Mouse (Mus musculus): ENCODE results near the gene Fam163b. TPM values are rescaled to one million over a fixed set of nuclear protein-coding genes. Genes with fewer than 3 reads are reported as not detected.

Fam163b gene
- not detected in 2 replicates for polyA plus RNA-seq (2012; ENCODE audit: insufficient read depth, insufficient read length, missing spikeins)

DNA sequence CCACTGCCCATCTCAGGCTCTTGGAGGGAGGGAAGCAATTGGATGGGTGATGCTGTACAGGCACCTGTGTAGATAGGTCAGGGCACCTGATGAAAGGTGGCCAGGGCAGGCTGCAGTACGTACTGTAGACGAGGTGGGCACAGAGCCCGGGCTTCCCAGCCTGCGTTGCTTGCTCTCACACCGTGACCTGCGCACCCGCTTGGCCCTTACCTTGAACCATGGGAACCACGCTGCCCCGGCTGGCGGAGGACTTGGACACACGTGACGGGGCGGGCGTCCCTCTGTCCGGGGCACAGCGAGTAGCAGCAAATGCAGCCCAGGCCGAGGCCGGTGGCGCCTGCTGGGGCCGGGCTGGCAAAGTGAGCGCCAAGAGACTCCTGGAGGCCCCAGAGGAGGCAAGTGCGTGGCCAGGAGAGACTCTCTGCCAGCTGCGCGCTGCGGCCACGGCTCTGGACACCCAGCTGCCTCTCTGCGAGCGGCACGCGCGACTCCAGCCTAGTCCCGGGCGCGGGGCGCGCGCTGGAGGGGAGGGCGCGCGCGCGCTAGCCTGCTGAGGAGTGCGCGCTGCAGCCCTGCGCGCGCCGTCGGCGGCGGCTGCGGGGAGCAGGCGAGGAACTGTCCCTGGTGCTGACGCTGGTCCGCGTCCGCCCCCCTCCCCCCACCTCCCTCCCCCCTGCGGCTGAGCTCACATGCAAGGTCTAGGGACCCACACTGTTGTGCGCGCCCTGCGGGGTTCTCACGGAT lies at the start of gene Fam163b:
Gene Fam163b (minus strand): TSS at position 542 of the 744 bp plus-strand sequence.
- Histone ChIP-seq H3K27ac (ENCODE audit: insufficient read depth, low read depth, low read length) (no peak within 1 kb of the TSS), H3K4me1 (ENCODE audit: control insufficient read depth, insufficient read depth, low read length) (no peaks in the 10 kb centered on the region), H3K4me3 (ENCODE audit: insufficient read depth, low read length) (no peak within 1 kb of the TSS)
- no peak for TF ChIP-seq POLR2A (IDR thresholded peaks at IDR 0.05; ENCODE audit: borderline replicate concordance, low read depth, low read length)
- no peak for TF ChIP-seq CTCF (IDR thresholded peaks at IDR 0.05; ENCODE audit: low read depth, low read length)

DNA sequence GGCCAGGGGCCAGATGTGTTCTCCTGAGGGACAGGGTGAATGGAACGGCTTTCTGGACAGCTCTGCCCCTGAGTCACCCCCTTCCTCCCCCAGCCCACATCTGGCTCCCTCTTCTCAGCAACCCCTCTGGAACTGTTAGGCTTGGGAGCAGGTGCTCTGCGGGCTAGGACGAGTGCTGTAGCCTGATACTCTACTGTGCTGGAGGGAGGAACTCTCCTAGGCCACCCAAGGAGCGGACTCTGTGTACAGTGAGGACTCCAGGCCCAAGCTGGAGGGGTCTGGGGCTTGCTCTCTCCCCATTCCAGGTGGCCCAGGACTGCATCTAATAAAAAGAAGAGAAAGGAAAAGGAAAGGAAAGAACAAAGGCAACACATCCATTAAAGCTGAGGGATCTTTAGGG lies 47.7 kb upstream of the Fam163b start:
- Histone ChIP-seq H3K27ac (ENCODE audit: insufficient read depth, low read depth, low read length) (no peak overlapping the region), H3K4me1 (ENCODE audit: control insufficient read depth, insufficient read depth, low read length) (no peaks in the 10 kb centered on the region), H3K4me3 (ENCODE audit: insufficient read depth, low read length) (no peak overlapping the region)
- no peak for TF ChIP-seq POLR2A (IDR thresholded peaks at IDR 0.05; ENCODE audit: borderline replicate concordance, low read depth, low read length)

- H3K4me3 ChIP-seq (ENCODE audit: insufficient read depth, low read length), result no peak overlapping the region
- H3K4me1 ChIP-seq (ENCODE audit: control insufficient read depth, insufficient read depth, low read length), result no peaks in the 10 kb centered on the region
- TF ChIP-seq CTCF (IDR thresholded peaks at IDR 0.05; ENCODE audit: low read depth, low read length) (no peak), POLR2A (IDR thresholded peaks at IDR 0.05; ENCODE audit: borderline replicate concordance, low read depth, low read length) (no peak)
- no peak overlapping the region for H3K27ac ChIP-seq (ENCODE audit: insufficient read depth, low read depth, low read length)
These were observed 45.2 kb upstream of the Fam163b start for GRCm38 (mm10) chr2:27187531-27187930.

DNA sequence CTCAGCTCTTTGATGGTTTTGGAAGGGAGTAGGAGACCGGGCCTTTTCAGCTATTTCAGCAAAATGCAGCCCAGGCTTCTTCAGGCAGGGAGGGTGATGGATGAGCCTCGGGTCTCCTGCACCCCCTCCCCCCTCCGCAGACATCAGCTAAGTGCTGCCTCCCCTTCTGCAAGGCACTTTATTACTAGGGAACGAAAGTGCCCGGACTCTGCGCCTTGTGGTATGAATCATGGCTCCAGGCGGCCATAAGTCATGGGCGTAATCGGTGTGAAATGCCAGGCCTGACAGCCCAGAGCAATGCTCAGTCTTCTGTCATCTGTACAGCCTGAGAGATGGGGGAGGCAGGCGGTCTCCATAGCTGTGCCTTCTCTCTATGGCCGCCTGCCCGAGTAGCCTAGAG lies 41.4 kb upstream of the Fam163b start:
- Histone ChIP-seq H3K4me1 (ENCODE audit: control insufficient read depth, insufficient read depth, low read length) (no peaks in the 10 kb centered on the region), H3K4me3 (ENCODE audit: insufficient read depth, low read length) (no peak overlapping the region), H3K27ac (ENCODE audit: insufficient read depth, low read depth, low read length) (no peak overlapping the region)
- TF ChIP-seq CTCF (IDR thresholded peaks at IDR 0.05; ENCODE audit: low read depth, low read length) (no peak), POLR2A (IDR thresholded peaks at IDR 0.05; ENCODE audit: borderline replicate concordance, low read depth, low read length) (no peak)

- Histone ChIP-seq H3K4me1 (ENCODE audit: control insufficient read depth, insufficient read depth, low read length) (no peaks in the 10 kb centered on the region), H3K27ac (ENCODE audit: insufficient read depth, low read depth, low read length) (no peak overlapping the region), H3K4me3 (ENCODE audit: insufficient read depth, low read length) (no peak overlapping the region)
- TF ChIP-seq POLR2A (IDR thresholded peaks at IDR 0.05; ENCODE audit: borderline replicate concordance, low read depth, low read length), result no peak
- no peak for TF ChIP-seq CTCF (IDR thresholded peaks at IDR 0.05; ENCODE audit: low read depth, low read length)
These were observed 39.6 kb upstream of the Fam163b start for GRCm38 (mm10) chr2:27181907-27182306.

DNA sequence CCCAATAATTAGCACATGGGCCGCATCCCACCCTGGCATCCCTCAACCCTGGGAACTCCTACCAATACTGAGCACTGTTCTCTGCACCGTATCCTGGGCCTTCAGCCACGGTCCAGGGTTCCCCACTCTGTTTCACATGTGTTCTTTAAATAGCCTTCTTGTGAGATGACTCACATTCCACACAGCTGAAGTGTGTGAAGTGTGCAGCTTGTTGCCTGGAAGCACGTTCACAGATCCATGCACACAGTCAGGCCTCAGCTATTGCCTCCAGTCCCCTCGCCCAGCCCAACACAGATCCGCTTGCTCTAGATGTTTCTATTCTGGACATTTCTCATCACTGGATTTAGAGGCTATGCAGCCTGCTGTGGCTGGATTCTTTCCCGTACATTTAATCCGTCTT lies 36.8 kb upstream of the Fam163b start:
- no peaks in the 10 kb centered on the region for H3K4me1 ChIP-seq (ENCODE audit: control insufficient read depth, insufficient read depth, low read length)
- no peak overlapping the region for H3K4me3 ChIP-seq (ENCODE audit: insufficient read depth, low read length)
- TF ChIP-seq CTCF (IDR thresholded peaks at IDR 0.05; ENCODE audit: low read depth, low read length) (no peak), POLR2A (IDR thresholded peaks at IDR 0.05; ENCODE audit: borderline replicate concordance, low read depth, low read length) (no peak)
- no peak overlapping the region for H3K27ac ChIP-seq (ENCODE audit: insufficient read depth, low read depth, low read length)

DNA sequence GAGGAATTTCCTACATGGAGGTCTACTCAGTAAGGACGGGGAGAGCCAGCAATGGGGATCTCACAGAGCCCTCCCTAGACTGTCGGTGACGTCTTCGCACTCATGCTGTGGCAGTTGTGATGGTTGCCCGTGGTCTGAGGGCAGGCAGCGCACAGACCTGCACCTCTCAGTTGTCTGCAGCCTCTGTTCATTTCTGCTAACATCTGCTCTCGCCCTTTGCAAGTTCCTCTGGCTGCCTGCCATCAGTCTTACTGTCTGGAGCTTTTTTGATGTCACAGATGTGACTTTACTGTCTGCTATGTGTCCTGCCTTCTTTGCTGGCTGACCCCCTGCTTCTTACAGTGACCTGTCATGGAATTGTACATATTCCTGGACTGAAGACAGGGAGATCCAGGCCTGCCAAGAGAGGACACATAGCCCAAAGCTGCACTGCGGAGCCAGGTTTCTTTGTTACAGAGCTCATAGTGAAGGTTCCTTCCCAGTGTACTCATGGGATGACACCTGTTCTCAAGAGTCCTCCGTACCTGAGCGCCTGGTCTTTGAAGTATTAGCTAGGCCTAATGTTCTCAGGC lies 33.5 kb upstream of the Fam163b start:
- Histone ChIP-seq H3K27ac (ENCODE audit: insufficient read depth, low read depth, low read length) (no peak overlapping the region), H3K4me1 (ENCODE audit: control insufficient read depth, insufficient read depth, low read length) (no peaks in the 10 kb centered on the region), H3K4me3 (ENCODE audit: insufficient read depth, low read length) (no peak overlapping the region)
- TF ChIP-seq POLR2A (IDR thresholded peaks at IDR 0.05; ENCODE audit: borderline replicate concordance, low read depth, low read length) (no peak), CTCF (IDR thresholded peaks at IDR 0.05; ENCODE audit: low read depth, low read length) (no peak)

GRCm38 (mm10) chr2:27174242-27174641 lies 32.0 kb upstream of the Fam163b start:
- H3K27ac ChIP-seq (ENCODE audit: insufficient read depth, low read depth, low read length), result no peak overlapping the region
- H3K4me3 ChIP-seq (ENCODE audit: insufficient read depth, low read length), result no peak overlapping the region
- TF ChIP-seq CTCF (IDR thresholded peaks at IDR 0.05; ENCODE audit: low read depth, low read length), result no peak
- TF ChIP-seq POLR2A (IDR thresholded peaks at IDR 0.05; ENCODE audit: borderline replicate concordance, low read depth, low read length), result no peak
- H3K4me1 ChIP-seq (ENCODE audit: control insufficient read depth, insufficient read depth, low read length), result no peaks in the 10 kb centered on the region

DNA sequence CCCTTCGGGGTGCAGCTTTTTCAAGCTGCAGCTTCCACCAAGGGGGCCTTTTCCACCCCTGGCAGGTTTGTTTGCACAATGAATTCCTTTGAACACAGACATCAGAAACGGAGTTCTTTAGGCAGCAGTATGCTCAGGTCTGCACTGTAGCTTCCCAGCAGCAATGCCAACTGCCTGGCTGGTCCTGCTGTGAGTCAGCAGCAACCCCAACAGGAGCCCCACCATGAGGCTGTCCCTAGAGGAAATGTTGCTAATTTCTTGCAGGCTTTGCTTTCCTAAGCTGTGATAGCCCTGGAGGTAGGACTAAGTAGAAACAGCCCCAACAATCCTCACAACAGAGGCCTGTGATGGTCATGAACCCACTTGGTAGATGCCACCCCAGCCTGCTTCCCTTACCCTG lies 24.7 kb upstream of the Fam163b start:
- Histone ChIP-seq H3K27ac (ENCODE audit: insufficient read depth, low read depth, low read length) (no peak overlapping the region), H3K4me1 (ENCODE audit: control insufficient read depth, insufficient read depth, low read length) (no peaks in the 10 kb centered on the region), H3K4me3 (ENCODE audit: insufficient read depth, low read length) (no peak overlapping the region)
- no peak for TF ChIP-seq POLR2A (IDR thresholded peaks at IDR 0.05; ENCODE audit: borderline replicate concordance, low read depth, low read length)
- no peak for TF ChIP-seq CTCF (IDR thresholded peaks at IDR 0.05; ENCODE audit: low read depth, low read length)

DNA sequence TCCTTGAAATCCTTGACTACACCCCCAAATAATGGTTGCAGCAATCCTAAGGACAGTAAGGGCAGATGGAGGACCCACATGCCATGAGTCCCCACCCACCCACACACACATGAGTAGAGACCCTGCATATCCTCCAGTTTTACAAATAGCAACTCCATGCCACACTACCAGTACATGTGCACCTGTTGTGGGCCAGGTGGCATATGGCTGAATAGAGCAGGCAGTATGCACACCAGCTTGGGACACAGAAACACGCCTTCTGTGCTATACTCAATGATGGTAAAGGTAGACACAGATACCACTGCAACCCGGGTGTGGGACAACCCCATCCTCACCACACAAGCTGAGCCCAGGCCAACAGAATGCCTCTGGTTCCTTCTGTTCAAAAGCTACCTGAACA lies 23.8 kb upstream of the Fam163b start:
- no peaks in the 10 kb centered on the region for H3K4me1 ChIP-seq (ENCODE audit: control insufficient read depth, insufficient read depth, low read length)
- no peak for TF ChIP-seq CTCF (IDR thresholded peaks at IDR 0.05; ENCODE audit: low read depth, low read length)
- TF ChIP-seq POLR2A (IDR thresholded peaks at IDR 0.05; ENCODE audit: borderline replicate concordance, low read depth, low read length), result no peak

More for the DNA sequence above, 23.8 kb upstream of the Fam163b start:
- H3K27ac ChIP-seq (ENCODE audit: insufficient read depth, low read depth, low read length), result no peak overlapping the region
- H3K4me3 ChIP-seq (ENCODE audit: insufficient read depth, low read length), result no peak overlapping the region
